Mouse (Mus musculus): Measurements from ENCODE around the gene Olfr635.

- no peak for TF ChIP-seq HCFC1 (IDR thresholded peaks at IDR 0.05; ENCODE audit: low read depth, low read length)
- no peak for TF ChIP-seq USF1 (IDR thresholded peaks at IDR 0.05; ENCODE audit: low read depth, low read length)
- TF ChIP-seq RAD21 (IDR thresholded peaks at IDR 0.05; ENCODE audit: low read depth, low read length), result peak; percentile 92
- no peak for TF ChIP-seq TAL1 (IDR thresholded peaks at IDR 0.05; ENCODE audit: low read length)
Observed at GRCm38 (mm10) chr7:103942730-103943129, 28.2 kb upstream of the Olfr635 start.
